Mouse (Mus musculus) liver, embryonic 14.5 days (tissue): ENCODE data around the gene Gab2.

Source experiments
- CTCF ChIP-seq: IDR thresholded peaks from 2 replicates; pipeline ENCODE4 v1.5.1; 2016; ENCODE audit warnings: antibody characterized with exemption, low read depth, control low read depth
- EP300 ChIP-seq: IDR thresholded peaks from 2 replicates; pipeline ENCODE4 v1.6.1; 2016; ENCODE audit warnings: antibody characterized with exemption, low read depth

GRCm38 (mm10) chr7:97349438-97349837 lies 268.1 kb downstream of the Gab2 start:
- TF ChIP-seq CTCF: no peak
- no peak for TF ChIP-seq EP300
